Mouse (Mus musculus) common myeloid progenitor, adult 5-6 weeks (primary cell): ENCODE measurements around the gene Prr23a2. TPM values are rescaled to one million over a fixed set of nuclear protein-coding genes. Genes with fewer than 3 reads are reported as not detected.
"Not testable (repeated sequence)": the region's sequence is repeated elsewhere in the genome, so short reads cannot be mapped to it uniquely, and the experiment has no call there.

Source experiments
- ATAC-seq: replicated peaks from 2 replicates; pipeline ENCODE4 v1.8.0; 2016; ENCODE audit warnings: low read depth, mild to moderate bottlenecking, moderate TSS enrichment, inconsistent platforms; ENCODE audit not compliant: poor library complexity, severe bottlenecking
- total RNA-seq: library from RNA; stranded (forward); fragments of 200-1000, 187-1606 nt; gene quantifications from 2 replicates; pipeline ENCODE4 v1.2.3, GENCODE M21; 2017

Gene Prr23a2
- total RNA-seq = not detected in 2 replicates

DNA sequence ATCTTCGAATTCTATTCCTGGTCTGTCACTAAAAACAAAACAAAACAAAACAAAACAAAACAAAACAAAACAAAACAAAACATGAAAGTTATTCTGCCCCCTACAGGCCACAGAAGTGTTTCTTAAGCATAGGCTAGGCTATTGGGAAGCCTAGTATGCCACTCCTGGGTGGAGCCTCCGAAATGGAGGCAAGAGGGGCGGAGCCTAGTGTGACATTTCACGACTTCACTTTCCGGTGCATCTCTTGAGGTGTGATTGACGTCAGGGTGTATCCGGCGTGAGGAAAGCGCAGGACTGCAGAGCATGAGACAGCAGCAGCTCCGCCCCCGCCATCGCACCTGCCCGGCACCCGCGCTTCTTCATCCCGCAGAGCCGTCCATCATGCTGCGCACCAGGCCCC lies at the start of gene Prr23a2:
Gene Prr23a2, plus strand, starts transcription at position 285 of the 400 bp plus-strand sequence.
- no peak for ATAC-seq

DNA sequence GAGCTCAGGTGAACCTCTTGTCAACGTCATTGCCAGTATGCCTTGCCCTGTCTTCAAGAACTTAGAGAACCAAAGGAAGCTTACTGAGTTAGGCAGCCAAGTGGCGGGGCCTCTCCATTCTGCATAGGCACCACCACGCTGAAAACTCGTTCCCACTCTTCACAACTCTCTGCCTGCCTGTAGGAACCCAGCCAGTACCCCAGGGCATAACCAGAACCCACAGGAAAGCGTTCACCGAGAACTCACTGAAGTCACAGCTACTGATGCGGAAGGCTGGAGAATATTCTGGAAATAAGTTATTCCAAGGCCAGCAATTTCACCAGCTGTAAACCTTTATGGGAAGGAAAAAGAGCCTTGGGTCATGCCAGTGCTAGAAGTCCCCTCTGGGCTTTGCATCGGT lies 48.7 kb upstream of the Prr23a2 start:
- ATAC-seq = no peak

DNA sequence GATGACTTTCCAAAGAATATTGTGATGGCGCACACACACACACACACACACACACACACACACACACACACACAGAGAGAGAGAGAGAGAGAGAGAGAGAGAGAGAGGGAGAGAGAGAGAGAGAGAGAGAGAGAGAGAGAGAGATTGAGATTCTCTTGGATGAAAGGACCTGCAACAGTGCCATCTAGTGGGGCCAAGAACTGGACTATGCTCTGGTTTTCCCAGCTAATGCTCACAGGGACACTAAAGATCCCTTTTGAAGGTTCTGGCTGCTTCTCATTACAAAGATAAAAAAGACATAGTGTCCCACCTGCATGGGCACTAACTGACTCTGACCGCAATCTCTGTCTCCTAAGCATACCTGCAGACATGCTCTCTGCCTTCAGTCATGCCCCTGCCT lies 46.8 kb upstream of the Prr23a2 start:
- ATAC-seq = not testable (repeated sequence)

DNA sequence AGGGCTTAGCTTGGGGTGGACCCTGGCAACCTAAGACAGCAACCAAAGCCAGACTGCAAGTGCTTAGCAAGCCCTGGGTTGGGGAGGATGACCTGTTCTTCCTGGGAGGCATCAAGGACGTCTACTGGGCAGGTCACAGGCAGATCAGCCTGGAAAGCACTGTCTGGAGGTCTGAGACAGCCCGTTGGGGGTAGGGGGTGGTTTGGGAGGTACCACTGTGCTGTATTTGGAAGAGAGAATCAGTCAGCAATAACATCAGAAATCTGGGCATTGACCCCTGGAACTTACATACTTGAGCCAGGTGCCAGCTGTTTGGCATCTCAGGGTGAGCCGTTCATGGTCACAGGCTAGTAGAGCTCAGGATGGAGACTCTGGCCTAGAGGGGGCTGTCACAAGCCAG lies 40.2 kb upstream of the Prr23a2 start:
- ATAC-seq = no peak

DNA sequence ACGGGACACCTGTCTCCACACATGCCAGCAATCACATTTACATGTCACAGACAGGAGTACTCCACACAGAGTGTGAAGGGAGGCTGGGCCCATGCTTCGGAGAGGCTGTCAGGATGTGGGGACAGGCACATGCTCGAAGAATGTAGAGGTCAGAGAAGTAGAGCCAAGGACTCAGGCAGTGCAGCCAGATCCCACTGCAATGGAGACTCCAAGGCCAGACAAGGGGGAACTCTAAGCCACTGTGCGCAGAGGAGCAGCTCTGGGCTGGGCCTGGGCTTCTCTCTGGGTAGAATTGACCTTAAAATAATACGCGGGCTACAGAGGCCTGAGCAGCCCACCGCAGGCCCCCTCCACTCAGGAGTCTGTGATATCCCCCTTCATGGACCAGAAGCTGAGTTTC lies 38.7 kb upstream of the Prr23a2 start:
- no peak for ATAC-seq

DNA sequence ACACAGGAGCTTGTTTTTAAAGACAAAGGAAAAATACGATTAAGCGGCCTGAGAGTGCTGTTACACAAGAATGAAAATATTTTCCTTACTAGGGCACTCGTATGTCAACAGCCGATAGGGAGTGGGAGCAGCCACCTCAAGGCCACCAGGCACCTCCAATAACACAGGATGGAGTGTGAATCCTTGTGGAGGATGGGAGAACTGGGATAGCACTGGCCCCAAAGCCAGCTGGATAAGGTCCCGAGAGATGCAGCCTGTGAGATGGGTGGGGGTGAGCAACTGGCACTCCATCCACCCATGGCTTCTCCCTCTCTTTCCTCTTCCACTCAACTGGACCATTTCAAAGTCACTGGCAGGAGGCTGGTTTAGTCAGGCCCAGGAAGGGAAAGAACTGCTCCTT lies 37.3 kb upstream of the Prr23a2 start:
- no peak for ATAC-seq

DNA sequence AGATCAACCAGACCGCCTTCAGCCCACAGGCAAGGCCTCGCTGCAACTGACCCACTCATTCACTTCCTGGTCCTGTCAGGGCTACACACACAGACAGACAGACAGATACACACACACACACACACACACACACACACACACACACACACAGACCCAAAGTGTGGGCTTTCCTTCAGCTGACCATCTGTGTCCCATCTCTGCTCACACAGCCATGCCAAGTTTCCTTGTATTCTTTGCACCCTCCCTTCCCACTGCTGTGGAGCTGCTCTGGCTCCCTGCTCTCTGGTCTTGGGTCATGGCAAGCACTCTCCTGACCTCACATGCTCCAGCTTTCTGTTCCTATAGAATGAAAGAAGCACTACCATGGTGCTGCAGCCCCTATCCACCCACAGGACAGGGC lies 36.8 kb upstream of the Prr23a2 start:
- ATAC-seq = no peak

DNA sequence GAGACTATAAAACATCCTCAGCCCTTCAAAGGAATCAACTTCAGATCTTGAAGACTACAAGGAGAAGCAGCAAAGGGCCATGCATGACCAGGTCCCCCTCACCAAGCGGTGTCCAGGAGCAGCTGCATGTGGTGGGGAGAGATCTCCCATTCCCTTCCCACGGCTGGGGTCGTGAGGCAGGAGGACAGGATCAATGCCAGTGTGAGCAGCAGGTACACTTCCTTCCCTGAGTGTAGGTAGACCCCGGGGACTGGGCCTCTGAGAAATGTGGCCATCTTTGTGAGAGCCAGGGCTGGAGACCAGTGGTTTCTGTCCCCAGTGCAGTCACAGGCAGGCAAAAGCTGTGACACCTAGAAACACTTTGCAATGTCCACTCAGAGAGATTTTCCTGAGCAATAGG lies 35.8 kb upstream of the Prr23a2 start:
- no peak for ATAC-seq

DNA sequence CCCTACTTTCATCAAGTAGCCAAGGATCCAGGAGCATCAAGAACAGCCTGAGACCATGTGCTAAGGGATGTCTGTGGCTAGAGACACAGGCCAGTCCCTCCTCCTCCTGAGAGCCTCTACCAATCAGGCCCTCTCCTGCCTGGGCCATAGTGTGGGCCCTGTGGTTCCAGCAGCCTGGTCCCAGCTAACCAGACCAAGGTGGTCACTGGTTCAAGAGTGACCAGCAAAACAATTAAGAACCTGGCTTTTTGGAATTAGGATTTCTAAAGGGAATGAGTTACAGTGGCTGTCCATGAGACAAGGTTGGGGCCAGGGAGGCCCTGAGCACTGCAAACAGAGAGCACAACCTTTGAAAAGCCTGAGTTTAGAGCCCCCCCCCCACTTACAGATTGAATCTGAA lies 35.2 kb upstream of the Prr23a2 start:
- ATAC-seq = no peak

DNA sequence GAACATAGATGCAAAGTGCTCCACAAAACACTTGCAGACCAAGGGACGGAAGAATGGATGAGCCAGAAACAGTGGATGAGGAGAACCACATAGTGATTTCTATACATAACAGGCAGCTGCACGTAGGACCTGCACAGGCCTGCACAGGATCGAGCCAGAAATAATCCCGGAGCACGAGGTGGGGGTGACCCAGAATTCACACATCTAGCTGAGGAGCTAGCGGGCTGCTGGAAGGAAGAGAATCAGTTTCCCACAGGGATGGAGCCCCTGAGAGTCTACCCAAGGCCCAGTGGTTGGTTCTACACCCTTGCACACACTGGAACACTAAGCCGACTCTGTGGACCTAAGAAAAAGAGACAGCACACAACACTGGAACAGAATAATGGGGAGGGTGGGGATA lies 32.5 kb upstream of the Prr23a2 start:
- no peak for ATAC-seq

DNA sequence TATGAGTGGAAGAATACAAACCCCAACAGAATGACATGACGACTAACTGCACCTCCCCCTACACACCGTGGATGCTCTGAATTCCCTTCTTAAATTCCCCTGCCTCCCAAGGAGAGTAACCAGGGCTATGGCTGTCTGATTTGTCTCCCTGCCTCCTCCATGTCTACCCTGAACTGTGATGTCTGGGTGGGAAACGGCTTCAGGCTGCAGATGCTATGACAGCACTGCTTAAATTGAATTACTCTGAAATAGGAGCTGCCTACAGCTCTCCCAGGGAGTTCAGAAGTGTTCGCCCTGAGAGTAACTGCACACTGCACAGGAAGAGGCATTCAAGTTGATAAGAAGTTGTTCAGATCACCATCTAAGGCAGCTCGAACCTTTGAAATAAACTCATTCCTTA lies 26.8 kb upstream of the Prr23a2 start:
- ATAC-seq = no peak

DNA sequence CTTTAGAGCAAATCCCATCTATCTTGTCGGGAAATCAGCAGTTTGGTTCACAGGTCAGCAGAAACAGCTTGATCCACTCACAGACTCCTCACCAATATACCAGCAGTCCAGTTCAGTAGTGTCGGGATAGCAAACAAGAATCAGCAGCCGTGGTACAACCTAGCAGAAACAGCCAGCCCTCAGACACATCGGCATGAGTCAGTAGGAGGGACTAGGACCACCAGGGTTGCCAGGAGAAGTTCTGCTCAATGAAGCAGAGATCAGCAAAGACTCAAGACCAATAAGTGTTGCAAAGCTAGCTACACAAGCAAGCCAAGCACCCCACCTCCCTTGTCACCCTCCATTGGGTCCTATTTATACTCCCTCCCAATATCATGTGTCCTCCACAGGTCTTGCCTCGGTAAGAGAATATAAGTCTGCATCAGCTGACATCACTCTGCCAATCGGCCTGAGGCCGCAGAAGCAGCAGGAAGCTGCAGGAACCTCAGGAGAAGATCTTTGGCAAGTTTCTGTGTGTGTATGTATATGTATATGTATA lies 18.7 kb upstream of the Prr23a2 start:
- ATAC-seq = no peak

DNA sequence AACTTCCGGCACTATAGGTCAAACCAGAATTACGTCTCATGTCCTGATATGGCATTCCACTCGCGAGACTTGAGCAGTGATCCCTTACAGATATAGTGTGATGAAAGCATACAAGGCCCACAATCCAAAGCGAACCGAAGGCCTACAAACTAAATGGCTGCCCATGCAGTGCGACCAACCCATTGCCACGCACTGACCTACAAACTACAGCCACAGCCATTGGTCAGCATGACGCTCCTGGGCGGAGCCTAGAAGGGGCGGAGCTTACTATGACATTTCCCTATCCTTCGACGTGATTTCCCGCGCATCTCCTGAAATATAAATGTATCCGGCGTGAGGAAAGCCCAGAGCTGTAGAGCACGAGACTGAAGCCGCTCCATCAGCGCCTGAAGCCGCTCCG lies 14.2 kb upstream of the Prr23a2 start, which contains the start of gene Prr23a1:
Gene Prr23a1, plus strand, starts transcription at position 387 of the 400 bp plus-strand sequence.
- ATAC-seq = no peak

DNA sequence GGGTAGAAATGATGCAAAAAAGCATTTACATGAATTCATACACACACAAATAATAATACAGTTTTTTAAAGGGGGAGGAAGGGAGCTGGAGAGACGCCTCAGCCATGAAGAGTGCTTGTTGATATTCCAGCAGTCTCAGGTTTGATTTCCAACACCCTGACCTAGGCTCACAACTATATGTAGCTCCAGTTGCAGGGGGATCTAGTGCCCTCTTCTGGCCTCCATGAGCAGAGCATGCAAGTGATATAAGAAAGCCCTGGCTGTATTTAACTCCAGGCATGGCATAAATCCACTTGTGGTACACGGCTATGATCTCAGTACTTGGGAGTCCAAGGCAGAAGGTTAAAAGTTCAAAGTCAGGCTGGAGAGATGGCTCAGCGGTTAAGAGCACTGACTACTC lies 7.2 kb downstream of the Prr23a2 start:
- no peak for ATAC-seq

DNA sequence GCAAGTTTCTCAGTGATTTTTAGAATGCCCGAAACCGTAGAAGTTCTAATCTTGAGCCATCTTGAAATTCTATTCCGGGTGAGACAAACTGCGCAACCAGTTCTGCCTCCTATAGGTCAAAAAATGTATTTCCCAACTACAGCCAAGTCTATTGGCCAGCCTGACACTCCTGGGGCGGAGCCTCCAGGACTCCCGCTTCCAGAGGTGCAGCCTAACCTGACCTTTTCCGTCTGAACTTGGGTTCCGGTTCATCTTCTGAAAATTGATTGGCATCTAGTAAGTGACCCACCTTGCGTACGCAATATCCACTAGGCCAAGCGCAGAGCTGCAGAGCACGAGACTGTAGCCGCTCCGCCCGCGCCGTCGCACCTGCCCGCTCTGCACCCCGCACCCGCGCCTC lies 8.3 kb downstream of the Prr23a2 start, which contains the start of gene Prr23a3:
Gene Prr23a3, plus strand, starts transcription at position 197 of the 400 bp plus-strand sequence.
- no peak for ATAC-seq

DNA sequence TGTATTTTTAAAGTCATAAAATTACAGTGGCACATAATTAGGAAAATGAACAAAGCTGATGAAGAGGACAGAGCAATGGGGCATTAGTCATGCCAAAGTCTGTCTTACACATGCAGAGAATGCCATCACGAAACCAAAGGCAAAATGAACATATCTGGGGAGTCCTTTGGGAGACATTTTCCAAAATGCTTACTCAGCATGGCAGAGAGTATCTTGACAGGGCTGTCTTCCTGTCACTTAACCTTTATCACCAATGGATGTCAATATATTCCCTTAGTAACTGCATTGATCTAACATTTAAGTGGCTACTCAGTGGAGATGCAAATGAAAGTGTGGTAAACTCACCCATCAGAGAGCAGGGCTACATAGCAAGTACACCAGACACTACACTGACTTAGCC lies 45.2 kb downstream of the Prr23a2 start:
- ATAC-seq = no peak

DNA sequence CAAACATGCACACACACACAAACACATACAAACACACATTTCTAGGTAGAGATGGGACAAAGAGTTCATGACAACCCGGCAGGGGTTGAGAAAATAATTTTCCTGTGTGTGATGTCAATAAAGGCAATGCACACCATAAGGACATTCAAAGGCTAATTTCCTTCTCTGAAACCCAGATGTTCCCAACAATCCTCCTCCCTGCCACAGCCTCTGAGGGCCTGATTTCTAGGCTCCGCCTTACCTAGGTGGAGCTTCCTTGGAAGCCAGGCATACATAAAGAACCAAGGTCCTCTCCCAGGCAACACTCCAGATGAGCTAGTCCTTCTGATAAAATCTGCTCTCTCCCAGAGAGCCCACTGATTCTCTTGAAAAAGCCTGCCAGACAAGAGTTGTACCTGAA lies 46.5 kb downstream of the Prr23a2 start, which contains the start of gene 7420426K07Rik:
Gene 7420426K07Rik, plus strand, starts transcription at position 301 of the 400 bp plus-strand sequence.
- ATAC-seq = no peak

Other genes with a start within 250 kb of the Prr23a2 start
- not detected in 2 replicates for gene Prr23a1, start 14.0 kb upstream of the Prr23a2 start, total RNA-seq
- gene Prr23a3, start 8.3 kb downstream of the Prr23a2 start, total RNA-seq = not detected in 2 replicates
- not detected in 2 replicates for gene 7420426K07Rik, start 46.6 kb downstream of the Prr23a2 start, total RNA-seq
- not detected in 2 replicates for gene Foxl2, start 98.8 kb downstream of the Prr23a2 start, total RNA-seq
- gene Faim, start 129.9 kb downstream of the Prr23a2 start, total RNA-seq = 108 and 160 TPM in 2 replicates
- gene Gm1123, start 179.2 kb downstream of the Prr23a2 start, total RNA-seq = not detected in 2 replicates